Mouse (Mus musculus) G1E-ER4 (cell line): Measurements from ENCODE around the gene Lhfp. TPM values are rescaled to one million over a fixed set of nuclear protein-coding genes. Genes with fewer than 3 reads are reported as not detected.

ENCODE experiments used
- GATA1 ChIP-seq: IDR thresholded peaks from one replicate; pipeline ENCODE4 v1.8.0; 2012; ENCODE audit warnings: low read length, inconsistent platforms
- polyA plus RNA-seq: library from polyadenylated mRNA; stranded (reverse); fragments of >175 nt; gene quantifications from 2 replicates; pipeline ENCODE4 v1.2.3, GENCODE M21; 2012

The Lhfp gene
- polyA plus RNA-seq, 1 experiment = 0.10 TPM

GRCm38 (mm10) chr3:53161963-53162362 lies 120.6 kb downstream of the Lhfp start:
- no peak for TF ChIP-seq GATA1

GRCm38 (mm10) chr3:53165281-53165680 lies 124.0 kb downstream of the Lhfp start:
- no peak for TF ChIP-seq GATA1

GRCm38 (mm10) chr3:53166001-53166400 lies 124.7 kb downstream of the Lhfp start:
- TF ChIP-seq GATA1 = no peak

GRCm38 (mm10) chr3:53169486-53169885 lies 128.2 kb downstream of the Lhfp start:
- no peak for TF ChIP-seq GATA1

- no peak for TF ChIP-seq GATA1
Observed at GRCm38 (mm10) chr3:53173310-53174063, 132.2 kb downstream of the Lhfp start.

GRCm38 (mm10) chr3:53179936-53180335 lies 138.6 kb downstream of the Lhfp start:
- no peak for TF ChIP-seq GATA1

GRCm38 (mm10) chr3:53185439-53185838 lies 144.1 kb downstream of the Lhfp start:
- TF ChIP-seq GATA1 = no peak

- no peak for TF ChIP-seq GATA1
Observed at GRCm38 (mm10) chr3:53193441-53193840, 152.1 kb downstream of the Lhfp start.

- no peak for TF ChIP-seq GATA1
Observed at GRCm38 (mm10) chr3:53195666-53196107, 154.4 kb downstream of the Lhfp start.

- TF ChIP-seq GATA1 = no peak
Observed at GRCm38 (mm10) chr3:53200175-53200574, 158.8 kb downstream of the Lhfp start.

GRCm38 (mm10) chr3:53200853-53201252 lies 159.5 kb downstream of the Lhfp start:
- no peak for TF ChIP-seq GATA1

- no peak for TF ChIP-seq GATA1
Observed at GRCm38 (mm10) chr3:53201670-53202069, 160.3 kb downstream of the Lhfp start.

GRCm38 (mm10) chr3:53202184-53202583 lies 160.9 kb downstream of the Lhfp start:
- no peak for TF ChIP-seq GATA1

GRCm38 (mm10) chr3:53202698-53203097 lies 161.4 kb downstream of the Lhfp start:
- TF ChIP-seq GATA1 = no peak

GRCm38 (mm10) chr3:53203656-53204055 lies 162.3 kb downstream of the Lhfp start:
- no peak for TF ChIP-seq GATA1

- no peak for TF ChIP-seq GATA1
Observed at GRCm38 (mm10) chr3:53204348-53204984, 163.1 kb downstream of the Lhfp start.

GRCm38 (mm10) chr3:53204985-53205365 lies 163.6 kb downstream of the Lhfp start:
- TF ChIP-seq GATA1 = no peak
